Mouse (Mus musculus) liver, embryonic 15.5 days (tissue): Measurements from ENCODE around the gene Myo1c. TPM values are rescaled to one million over a fixed set of nuclear protein-coding genes. Genes with fewer than 3 reads are reported as not detected.
A peak's percentile ranks its signal among the peaks of the same experiment; 100 is the strongest.

Experiments
- ATAC-seq: fragments of 200-750 bp; cut with Nextera tagmentation; 2 replicates; pipeline ENCODE4 v1.8.0; 2017; ENCODE audit warnings: moderate number of reproducible peaks, mild to moderate bottlenecking, moderate library complexity; ENCODE audit not compliant: insufficient read depth
- H3K27ac ChIP-seq: fragments of 300-500 bp; sonication (generic); replicated peaks from 2 replicates; pipeline ENCODE4 v1.5.1; 2015; ENCODE audit warnings: mild to moderate bottlenecking, inconsistent platforms
- H3K27me3 ChIP-seq: fragments of 300-500 bp; sonication (generic); 2 replicates; pipeline ENCODE4 v1.6.1; 2015; ENCODE audit warnings: mild to moderate bottlenecking, inconsistent platforms
- H3K36me3 ChIP-seq: fragments of 300-500 bp; sonication (generic); replicated peaks from 2 replicates; pipeline ENCODE4 v1.6.1; 2015; ENCODE audit warnings: moderate library complexity, mild to moderate bottlenecking, inconsistent platforms
- H3K4me1 ChIP-seq: fragments of 300-500 bp; sonication (generic); replicated peaks from 2 replicates; pipeline ENCODE4 v1.6.1; 2015; ENCODE audit warnings: inconsistent platforms
- H3K4me2 ChIP-seq: fragments of 300-500 bp; sonication (generic); 2 replicates; pipeline ENCODE4 v1.6.1; 2015; ENCODE audit warnings: moderate library complexity, mild to moderate bottlenecking, inconsistent platforms
- H3K4me3 ChIP-seq: fragments of 300-500 bp; sonication (generic); replicated peaks from 2 replicates; pipeline ENCODE4 v1.5.1; 2015; ENCODE audit warnings: mild to moderate bottlenecking, inconsistent platforms
- H3K9ac ChIP-seq: fragments of 300-500 bp; sonication (generic); 2 replicates; pipeline ENCODE4 v1.6.1; 2015; ENCODE audit warnings: moderate library complexity, mild to moderate bottlenecking, inconsistent platforms
- H3K9me3 ChIP-seq: fragments of 300-500 bp; sonication (generic); replicated peaks from 2 replicates; pipeline ENCODE4 v1.6.1; 2016; ENCODE audit warnings: inconsistent platforms
- WGBS: fragments of 180-500 bp; shearing (Covaris S2); methylation state at CpG from one replicate; pipeline ENCODE4 v1.1.7; 2015; ENCODE audit warnings: mixed read lengths; ENCODE audit not compliant: insufficient replicate concordance; 5-methylcytosine and 5-hydroxymethylcytosine counted together
- polyA plus RNA-seq: library from polyadenylated mRNA; unstranded; fragments of >200 nt; fragmentation: Nextera tagmentation; extraction: Ambion mirVana; gene quantifications from 2 replicates; pipeline ENCODE4 v1.2.1, GENCODE M21; 2015

The Myo1c gene
- polyA plus RNA-seq, 1 experiment from 2014 or later, result 20.6 TPM

- H3K9ac ChIP-seq, result peak overlapping the region; percentile 81
- H3K27me3 ChIP-seq, result no peaks in the 10 kb centered on the region
- peak overlapping the region; percentile 100 for H3K4me2 ChIP-seq
- H3K4me1 ChIP-seq, result peaks cover 72% of the 10 kb centered on the region
- 62% methylated on average over 20 of the region's 20 CpGs for WGBS
- H3K36me3 ChIP-seq, result peaks cover 46% of the 10 kb centered on the region
- peak overlapping the region; percentile 83 for H3K4me3 ChIP-seq
- H3K9me3 ChIP-seq, result no peaks in the 10 kb centered on the region
- H3K27ac ChIP-seq, result peak overlapping the region; percentile 89; the same call in 1 of the 2 replicates
- ATAC-seq, result no peak
Observed at GRCm38 (mm10) chr11:75656621-75657590, 6.6 kb downstream of the Myo1c start.

- Histone ChIP-seq H3K4me2 (no peak overlapping the region), H3K27ac (no peak overlapping the region), H3K27me3 (no peaks in the 10 kb centered on the region), H3K36me3 (peaks cover 55% of the 10 kb centered on the region), H3K9me3 (no peaks in the 10 kb centered on the region), H3K4me1 (peaks cover 66% of the 10 kb centered on the region), H3K9ac (no peak overlapping the region), H3K4me3 (no peak overlapping the region)
- no peak for ATAC-seq
Observed at GRCm38 (mm10) chr11:75657841-75658240, 7.5 kb downstream of the Myo1c start.

- Histone ChIP-seq H3K27me3 (no peaks in the 10 kb centered on the region), H3K4me2 (no peak overlapping the region), H3K9ac (no peak overlapping the region), H3K9me3 (no peaks in the 10 kb centered on the region), H3K4me3 (no peak overlapping the region), H3K27ac (no peak overlapping the region), H3K36me3 (peaks cover 60% of the 10 kb centered on the region), H3K4me1 (peaks cover 61% of the 10 kb centered on the region)
- 93% methylated on average over 13 of the region's 13 CpGs for WGBS
- no peak for ATAC-seq
Observed at GRCm38 (mm10) chr11:75658311-75658710, 8.0 kb downstream of the Myo1c start.

- H3K4me2 ChIP-seq, result no peak overlapping the region
- H3K27ac ChIP-seq, result no peak overlapping the region
- H3K36me3 ChIP-seq, result peaks cover 68% of the 10 kb centered on the region
- H3K4me1 ChIP-seq, result peaks cover 53% of the 10 kb centered on the region
- no peaks in the 10 kb centered on the region for H3K9me3 ChIP-seq
- H3K4me3 ChIP-seq, result no peak overlapping the region
- no peaks in the 10 kb centered on the region for H3K27me3 ChIP-seq
- no peak for ATAC-seq
- WGBS, result 72% methylated on average over 14 of the region's 14 CpGs
- no peak overlapping the region for H3K9ac ChIP-seq
Observed at GRCm38 (mm10) chr11:75658996-75659750, 8.9 kb downstream of the Myo1c start.

GRCm38 (mm10) chr11:75660081-75660590 is 9.8 kb downstream of the Myo1c start:
- Histone ChIP-seq H3K4me3 (no peak overlapping the region), H3K9me3 (no peaks in the 10 kb centered on the region), H3K27ac (no peak overlapping the region), H3K27me3 (no peaks in the 10 kb centered on the region), H3K36me3 (peaks cover 73% of the 10 kb centered on the region), H3K4me2 (no peak overlapping the region), H3K9ac (no peak overlapping the region), H3K4me1 (peaks cover 43% of the 10 kb centered on the region)
- ATAC-seq, result no peak
- 88% methylated on average over 12 of the region's 12 CpGs for WGBS

- H3K36me3 ChIP-seq, result peaks cover 83% of the 10 kb centered on the region
- H3K4me1 ChIP-seq, result peaks cover 33% of the 10 kb centered on the region
- WGBS, result 77% methylated on average over 21 of the region's 21 CpGs
- no peaks in the 10 kb centered on the region for H3K27me3 ChIP-seq
- no peak overlapping the region for H3K27ac ChIP-seq
- peak; percentile 13; the same call in 1 of the 2 replicates for ATAC-seq
- no peak overlapping the region for H3K9ac ChIP-seq
- H3K4me3 ChIP-seq, result no peak overlapping the region
- H3K9me3 ChIP-seq, result no peaks in the 10 kb centered on the region
- no peak overlapping the region for H3K4me2 ChIP-seq
Observed at GRCm38 (mm10) chr11:75660941-75661800, 10.9 kb downstream of the Myo1c start.

GRCm38 (mm10) chr11:75662131-75662530 is 11.8 kb downstream of the Myo1c start:
- 84% methylated on average over 7 of the region's 7 CpGs for WGBS
- H3K9ac ChIP-seq, result no peak overlapping the region
- no peak for ATAC-seq
- H3K27ac ChIP-seq, result no peak overlapping the region
- H3K36me3 ChIP-seq, result peaks cover 93% of the 10 kb centered on the region
- no peaks in the 10 kb centered on the region for H3K9me3 ChIP-seq
- peaks cover 23% of the 10 kb centered on the region for H3K4me1 ChIP-seq
- no peak overlapping the region for H3K4me2 ChIP-seq
- H3K27me3 ChIP-seq, result no peaks in the 10 kb centered on the region
- no peak overlapping the region for H3K4me3 ChIP-seq

GRCm38 (mm10) chr11:75666296-75666695 is 16.0 kb downstream of the Myo1c start:
- WGBS, result 84% methylated on average over 6 of the region's 6 CpGs
- no peak overlapping the region for H3K4me2 ChIP-seq
- H3K9ac ChIP-seq, result no peak overlapping the region
- H3K27me3 ChIP-seq, result no peaks in the 10 kb centered on the region
- ATAC-seq, result no peak
- H3K4me3 ChIP-seq, result no peak overlapping the region
- H3K9me3 ChIP-seq, result no peaks in the 10 kb centered on the region
- H3K36me3 ChIP-seq, result peaks cover 93% of the 10 kb centered on the region
- no peak overlapping the region for H3K27ac ChIP-seq
- 0 out of 2 replicates have a peak, but pooled peaks cover 11% of the 10 kb centered on the region for H3K4me1 ChIP-seq

GRCm38 (mm10) chr11:75668621-75669020 is 18.3 kb downstream of the Myo1c start:
- 44% methylated on average over 3 of the region's 3 CpGs for WGBS
- Histone ChIP-seq H3K36me3 (peaks cover 93% of the 10 kb centered on the region), H3K27ac (no peak overlapping the region)

GRCm38 (mm10) chr11:75669176-75669852 is 19.0 kb downstream of the Myo1c start:
- Histone ChIP-seq H3K9me3 (no peaks in the 10 kb centered on the region), H3K36me3 (peaks cover 89% of the 10 kb centered on the region), H3K27me3 (no peaks in the 10 kb centered on the region), H3K4me2 (no peak overlapping the region), H3K27ac (no peak overlapping the region), H3K4me3 (no peak overlapping the region), H3K9ac (no peak overlapping the region), H3K4me1 (0 out of 2 replicates have a peak, but pooled peaks cover 3% of the 10 kb centered on the region)
- 71% methylated on average over 11 of the region's 11 CpGs for WGBS
- ATAC-seq, result no peak

More at GRCm38 (mm10) chr11:75668621-75669020, 18.3 kb downstream of the Myo1c start:
- H3K4me1 ChIP-seq, result 0 out of 2 replicates have a peak, but pooled peaks cover 3% of the 10 kb centered on the region
- no peak overlapping the region for H3K4me3 ChIP-seq
- no peak overlapping the region for H3K9ac ChIP-seq
- H3K9me3 ChIP-seq, result no peaks in the 10 kb centered on the region
- no peak overlapping the region for H3K4me2 ChIP-seq
- H3K27me3 ChIP-seq, result no peaks in the 10 kb centered on the region
- ATAC-seq, result no peak
